Mouse (Mus musculus) neural tube, embryonic 12.5 days (tissue): ENCODE measurements around the gene Mocs1. TPM values are rescaled to one million over a fixed set of nuclear protein-coding genes. Genes with fewer than 3 reads are reported as not detected.
"Not testable (repeated sequence)": the region's sequence is repeated elsewhere in the genome, so short reads cannot be mapped to it uniquely, and the experiment has no call there.

Source experiments
- ATAC-seq: fragments of 200-750 bp; cut with Nextera tagmentation; 2 replicates; pipeline ENCODE4 v1.8.0; 2017; ENCODE audit warnings: low read depth, mild to moderate bottlenecking, moderate TSS enrichment, moderate library complexity; ENCODE audit not compliant: low FRiP score
- H3K27ac ChIP-seq: fragments of 300-500 bp; sonication (generic); 2 replicates; pipeline ENCODE4 v1.5.1; 2016
- H3K27me3 ChIP-seq: fragments of 300-500 bp; sonication (generic); replicated peaks from 2 replicates; pipeline ENCODE4 v1.6.1; 2016; ENCODE audit warnings: mild to moderate bottlenecking
- H3K36me3 ChIP-seq: fragments of 300-500 bp; sonication (generic); 2 replicates; pipeline ENCODE4 v1.6.1; 2016; ENCODE audit warnings: mild to moderate bottlenecking
- H3K4me1 ChIP-seq: fragments of 300-500 bp; sonication (generic); 2 replicates; pipeline ENCODE4 v1.6.1; 2016
- H3K4me2 ChIP-seq: fragments of 300-500 bp; sonication (generic); replicated peaks from 2 replicates; pipeline ENCODE4 v1.6.1; 2016; ENCODE audit warnings: mild to moderate bottlenecking
- H3K4me3 ChIP-seq: fragments of 300-500 bp; sonication (generic); 2 replicates; pipeline ENCODE4 v1.5.1; 2016
- H3K9ac ChIP-seq: fragments of 300-500 bp; sonication (generic); 2 replicates; pipeline ENCODE4 v1.6.1; 2016; ENCODE audit warnings: mild to moderate bottlenecking
- H3K9me3 ChIP-seq: fragments of 300-500 bp; sonication (generic); 2 replicates; pipeline ENCODE4 v1.6.1; 2016; ENCODE audit warnings: mild to moderate bottlenecking
- WGBS: fragments of 180-500 bp; shearing (Covaris S2); methylation state at CpG from one replicate; pipeline ENCODE4 v1.1.7; 2016; 5-methylcytosine and 5-hydroxymethylcytosine counted together
- polyA plus RNA-seq: library from polyadenylated mRNA; unstranded; fragments of >200 nt; fragmentation: Nextera tagmentation; extraction: Ambion mirVana; gene quantifications from 2 replicates; pipeline ENCODE4 v1.2.1, GENCODE M21; 2016

Gene Mocs1
- polyA plus RNA-seq, 1 experiment from 2014 or later = 4.4 TPM

- no peak overlapping the region for H3K4me3 ChIP-seq
- no peak overlapping the region for H3K4me2 ChIP-seq
- H3K9me3 ChIP-seq = no peaks in the 10 kb centered on the region
- 80% methylated on average over 6 of the region's 6 CpGs for WGBS
- H3K4me1 ChIP-seq = no peaks in the 10 kb centered on the region
- no peak overlapping the region for H3K9ac ChIP-seq
- peaks cover 17% of the 10 kb centered on the region for H3K36me3 ChIP-seq
- H3K27ac ChIP-seq = no peak overlapping the region
- no peaks in the 10 kb centered on the region for H3K27me3 ChIP-seq
- no peak for ATAC-seq
Observed at GRCm38 (mm10) chr17:49434236-49434635, 6.1 kb downstream of the Mocs1 start.

- no peak for ATAC-seq
- Histone ChIP-seq H3K4me2 (no peak overlapping the region), H3K9me3 (no peaks in the 10 kb centered on the region), H3K27me3 (no peaks in the 10 kb centered on the region), H3K4me3 (no peak overlapping the region), H3K9ac (no peak overlapping the region), H3K4me1 (no peaks in the 10 kb centered on the region), H3K27ac (no peak overlapping the region), H3K36me3 (peaks cover 17% of the 10 kb centered on the region)
- WGBS = 93% methylated on average over 10 of the region's 10 CpGs
Observed at GRCm38 (mm10) chr17:49435081-49435480, 6.9 kb downstream of the Mocs1 start.

GRCm38 (mm10) chr17:49436631-49437030 is 8.5 kb downstream of the Mocs1 start:
- no peak overlapping the region for H3K4me2 ChIP-seq
- no peak overlapping the region for H3K9ac ChIP-seq
- H3K27ac ChIP-seq = no peak overlapping the region
- H3K36me3 ChIP-seq = peaks cover 17% of the 10 kb centered on the region
- 92% methylated on average over 6 of the region's 6 CpGs for WGBS
- no peaks in the 10 kb centered on the region; the same call in 1 of the 2 replicates for H3K4me1 ChIP-seq
- no peaks in the 10 kb centered on the region for H3K27me3 ChIP-seq
- no peak overlapping the region for H3K4me3 ChIP-seq
- H3K9me3 ChIP-seq = no peaks in the 10 kb centered on the region
- ATAC-seq = no peak

GRCm38 (mm10) chr17:49437306-49437705 is 9.1 kb downstream of the Mocs1 start:
- not testable (repeated sequence) for H3K9me3 ChIP-seq, H3K4me2 ChIP-seq, H3K27ac ChIP-seq, H3K4me3 ChIP-seq, ATAC-seq, H3K9ac ChIP-seq, H3K27me3 ChIP-seq, H3K4me1 ChIP-seq
- H3K36me3 ChIP-seq = peaks cover 17% of the 10 kb centered on the region

- Histone ChIP-seq H3K9me3 (no peaks in the 10 kb centered on the region), H3K4me3 (no peak overlapping the region), H3K36me3 (peaks cover 17% of the 10 kb centered on the region), H3K27me3 (no peaks in the 10 kb centered on the region), H3K27ac (no peak overlapping the region), H3K9ac (no peak overlapping the region), H3K4me1 (no peaks in the 10 kb centered on the region; the same call in 1 of the 2 replicates), H3K4me2 (no peak overlapping the region)
- WGBS = 88% methylated on average over 12 of the region's 12 CpGs
- ATAC-seq = no peak
Observed at GRCm38 (mm10) chr17:49438822-49439574, 10.8 kb downstream of the Mocs1 start.

GRCm38 (mm10) chr17:49439706-49440105 is 11.5 kb downstream of the Mocs1 start:
- no peak for ATAC-seq
- no peak overlapping the region for H3K27ac ChIP-seq
- no peak overlapping the region for H3K9ac ChIP-seq
- H3K9me3 ChIP-seq = no peaks in the 10 kb centered on the region
- no peak overlapping the region for H3K4me2 ChIP-seq
- no peaks in the 10 kb centered on the region for H3K27me3 ChIP-seq
- H3K4me3 ChIP-seq = no peak overlapping the region
- no peaks in the 10 kb centered on the region; the same call in 1 of the 2 replicates for H3K4me1 ChIP-seq
- peaks cover 15% of the 10 kb centered on the region for H3K36me3 ChIP-seq
- 88% methylated on average over 4 of the region's 4 CpGs for WGBS

- Histone ChIP-seq H3K27me3 (no peaks in the 10 kb centered on the region), H3K9ac (no peak overlapping the region), H3K4me1 (no peaks in the 10 kb centered on the region; the same call in 1 of the 2 replicates), H3K9me3 (no peaks in the 10 kb centered on the region), H3K36me3 (peaks cover 7% of the 10 kb centered on the region), H3K4me3 (no peak overlapping the region), H3K27ac (no peak overlapping the region), H3K4me2 (no peak overlapping the region)
- no peak for ATAC-seq
- 76% methylated on average over 14 of the region's 14 CpGs for WGBS
Observed at GRCm38 (mm10) chr17:49440331-49441130, 12.4 kb downstream of the Mocs1 start.

- not testable (repeated sequence) for H3K4me1 ChIP-seq, ATAC-seq, H3K9me3 ChIP-seq, H3K9ac ChIP-seq, H3K4me2 ChIP-seq, H3K36me3 ChIP-seq, H3K4me3 ChIP-seq, H3K27me3 ChIP-seq, H3K27ac ChIP-seq
- 46% methylated on average over 3 of the region's 3 CpGs for WGBS
Observed at GRCm38 (mm10) chr17:49442841-49443240, 14.7 kb downstream of the Mocs1 start.

- no peak overlapping the region for H3K4me3 ChIP-seq
- no peak overlapping the region for H3K27ac ChIP-seq
- H3K27me3 ChIP-seq = no peaks in the 10 kb centered on the region
- no peaks in the 10 kb centered on the region for H3K9me3 ChIP-seq
- H3K4me1 ChIP-seq = no peaks in the 10 kb centered on the region
- WGBS = 60% methylated on average over 9 of the region's 9 CpGs
- ATAC-seq = no peak
- no peak overlapping the region for H3K9ac ChIP-seq
- no peak overlapping the region for H3K4me2 ChIP-seq
- 0 out of 2 replicates have a peak, but pooled peaks cover 3% of the 10 kb centered on the region for H3K36me3 ChIP-seq
Observed at GRCm38 (mm10) chr17:49448570-49449229, 20.5 kb downstream of the Mocs1 start.

GRCm38 (mm10) chr17:49449230-49449608 is 21.1 kb downstream of the Mocs1 start:
- H3K36me3 ChIP-seq = peaks cover 8% of the 10 kb centered on the region
- H3K4me3 ChIP-seq = no peak overlapping the region
- H3K4me1 ChIP-seq = no peaks in the 10 kb centered on the region
- 77% methylated on average over 8 of the region's 8 CpGs for WGBS
- no peak overlapping the region for H3K4me2 ChIP-seq
- ATAC-seq = no peak
- H3K9me3 ChIP-seq = no peaks in the 10 kb centered on the region
- no peaks in the 10 kb centered on the region for H3K27me3 ChIP-seq
- H3K27ac ChIP-seq = no peak overlapping the region
- H3K9ac ChIP-seq = no peak overlapping the region

- H3K27ac ChIP-seq = no peak overlapping the region
- H3K9ac ChIP-seq = no peak overlapping the region
- no peak overlapping the region for H3K4me3 ChIP-seq
- peaks cover 23% of the 10 kb centered on the region for H3K36me3 ChIP-seq
- no peak overlapping the region for H3K4me2 ChIP-seq
- WGBS = 86% methylated on average over 6 of the region's 6 CpGs
- no peaks in the 10 kb centered on the region for H3K4me1 ChIP-seq
- no peaks in the 10 kb centered on the region for H3K9me3 ChIP-seq
- no peaks in the 10 kb centered on the region for H3K27me3 ChIP-seq
- no peak for ATAC-seq
Observed at GRCm38 (mm10) chr17:49450922-49451321, 22.8 kb downstream of the Mocs1 start.

GRCm38 (mm10) chr17:49456334-49456733 is 28.2 kb downstream of the Mocs1 start:
- Histone ChIP-seq H3K9ac (no peak overlapping the region), H3K4me1 (no peaks in the 10 kb centered on the region), H3K36me3 (peaks cover 36% of the 10 kb centered on the region), H3K4me2 (no peak overlapping the region), H3K4me3 (no peak overlapping the region), H3K9me3 (no peaks in the 10 kb centered on the region), H3K27me3 (no peaks in the 10 kb centered on the region), H3K27ac (no peak overlapping the region)
- 77% methylated on average over 4 of the region's 4 CpGs for WGBS
- no peak for ATAC-seq
